Mouse (Mus musculus): ENCODE measurements at regions not wholly inside any gene's neighbourhood (a gene's known extent, or its start where the extent isn't known, plus 50 kb on each side); places are given as distances from the start of the nearest gene placed in this dataset.

- H3K36me3 ChIP-seq: no peaks in the 10 kb centered on the region
- H3K27ac ChIP-seq (replicated peaks): peak overlapping the region; percentile 59
- H3K9ac ChIP-seq: no peak overlapping the region
- ATAC-seq (ENCODE audit: extremely low read depth, insufficient number of reproducible peaks, low FRiP score, low TSS enrichment): no peak
- peaks cover 33% of the 10 kb centered on the region for H3K4me1 ChIP-seq
- no peaks in the 10 kb centered on the region for H3K27me3 ChIP-seq (replicated peaks)
- no peak overlapping the region for H3K4me2 ChIP-seq
- H3K9me3 ChIP-seq: 0 out of 2 replicates have a peak, but pooled peaks cover 4% of the 10 kb centered on the region
- 46% methylated on average over 2 of the region's 2 CpGs for WGBS
- no peak overlapping the region for H3K4me3 ChIP-seq
These were observed 122.9 kb upstream of the Magi3 start for GRCm38 (mm10) chr3:104343096-104343495.

GRCm38 (mm10) chr3:104342220-104342619, 122.0 kb upstream of the Magi3 start:
- Histone ChIP-seq H3K9ac (peak overlapping the region; percentile 40; the same call in 1 of the 2 replicates), H3K9me3 (0 out of 2 replicates have a peak, but pooled peaks cover 4% of the 10 kb centered on the region), H3K36me3 (no peaks in the 10 kb centered on the region), H3K4me3 (no peak overlapping the region), H3K27ac (replicated peaks) (peak overlapping the region; percentile 69; the same call in 1 of the 2 replicates), H3K4me1 (peaks cover 37% of the 10 kb centered on the region), H3K27me3 (replicated peaks) (no peaks in the 10 kb centered on the region), H3K4me2 (no peak overlapping the region)
- 40% methylated on average over 6 of the region's 6 CpGs for WGBS
- no peak for ATAC-seq (ENCODE audit: extremely low read depth, insufficient number of reproducible peaks, low FRiP score, low TSS enrichment)

GRCm38 (mm10) chr3:104340331-104340730, 120.2 kb upstream of the Magi3 start:
- WGBS: 73% methylated on average over 2 of the region's 2 CpGs
- no peak overlapping the region for H3K4me3 ChIP-seq
- no peak overlapping the region for H3K27ac ChIP-seq (replicated peaks)
- peaks cover 45% of the 10 kb centered on the region for H3K4me1 ChIP-seq
- no peak overlapping the region for H3K9ac ChIP-seq
- no peak overlapping the region for H3K4me2 ChIP-seq
- ATAC-seq (ENCODE audit: extremely low read depth, insufficient number of reproducible peaks, low FRiP score, low TSS enrichment): no peak
- 0 out of 2 replicates have a peak, but pooled peaks cover 4% of the 10 kb centered on the region for H3K9me3 ChIP-seq
- no peaks in the 10 kb centered on the region for H3K36me3 ChIP-seq
- H3K27me3 ChIP-seq (replicated peaks): no peaks in the 10 kb centered on the region

- H3K4me3 ChIP-seq: no peak overlapping the region
- no peak overlapping the region for H3K4me2 ChIP-seq
- H3K9ac ChIP-seq: no peak overlapping the region
- WGBS: 67% methylated on average over 5 of the region's 5 CpGs
- H3K36me3 ChIP-seq: no peaks in the 10 kb centered on the region
- H3K9me3 ChIP-seq: 0 out of 2 replicates have a peak, but pooled peaks cover 4% of the 10 kb centered on the region
- H3K27me3 ChIP-seq (replicated peaks): no peaks in the 10 kb centered on the region
- ATAC-seq (ENCODE audit: extremely low read depth, insufficient number of reproducible peaks, low FRiP score, low TSS enrichment): no peak
- no peak overlapping the region for H3K27ac ChIP-seq (replicated peaks)
- peaks cover 27% of the 10 kb centered on the region for H3K4me1 ChIP-seq
These were observed 116.7 kb upstream of the Magi3 start for GRCm38 (mm10) chr3:104336867-104337266.

- no peaks in the 10 kb centered on the region for H3K27me3 ChIP-seq (replicated peaks)
- H3K9me3 ChIP-seq: 0 out of 2 replicates have a peak, but pooled peaks cover 4% of the 10 kb centered on the region
- H3K9ac ChIP-seq: no peak overlapping the region
- no peak overlapping the region for H3K4me2 ChIP-seq
- H3K36me3 ChIP-seq: no peaks in the 10 kb centered on the region
- 30% methylated on average over 4 of the region's 4 CpGs for WGBS
- H3K4me1 ChIP-seq: peaks cover 23% of the 10 kb centered on the region
- ATAC-seq (ENCODE audit: extremely low read depth, insufficient number of reproducible peaks, low FRiP score, low TSS enrichment): no peak
- H3K4me3 ChIP-seq: no peak overlapping the region
- H3K27ac ChIP-seq (replicated peaks): no peak overlapping the region
These were observed 116.1 kb upstream of the Magi3 start for GRCm38 (mm10) chr3:104336308-104336707.

GRCm38 (mm10) chr3:104334760-104335159, 114.6 kb upstream of the Magi3 start:
- H3K36me3 ChIP-seq: no peaks in the 10 kb centered on the region
- ATAC-seq (ENCODE audit: extremely low read depth, insufficient number of reproducible peaks, low FRiP score, low TSS enrichment): no peak
- H3K27ac ChIP-seq (replicated peaks): no peak overlapping the region
- no peak overlapping the region for H3K4me3 ChIP-seq
- 76% methylated on average over 7 of the region's 7 CpGs for WGBS
- H3K27me3 ChIP-seq (replicated peaks): no peaks in the 10 kb centered on the region
- H3K9ac ChIP-seq: no peak overlapping the region
- H3K4me2 ChIP-seq: no peak overlapping the region
- H3K9me3 ChIP-seq: 0 out of 2 replicates have a peak, but pooled peaks cover 4% of the 10 kb centered on the region
- H3K4me1 ChIP-seq: peaks cover 16% of the 10 kb centered on the region

GRCm38 (mm10) chr3:104333345-104333744, 113.2 kb upstream of the Magi3 start:
- H3K36me3 ChIP-seq: no peaks in the 10 kb centered on the region
- H3K4me1 ChIP-seq: peaks cover 14% of the 10 kb centered on the region
- H3K27me3 ChIP-seq (replicated peaks): no peaks in the 10 kb centered on the region
- H3K4me3 ChIP-seq: no peak overlapping the region
- no peaks in the 10 kb centered on the region for H3K9me3 ChIP-seq
- no peak overlapping the region for H3K27ac ChIP-seq (replicated peaks)
- no peak overlapping the region for H3K4me2 ChIP-seq
- WGBS: 79% methylated on average over 10 of the region's 10 CpGs
- no peak for ATAC-seq (ENCODE audit: extremely low read depth, insufficient number of reproducible peaks, low FRiP score, low TSS enrichment)
- no peak overlapping the region for H3K9ac ChIP-seq

GRCm38 (mm10) chr3:104330646-104331045, 110.5 kb upstream of the Magi3 start:
- H3K27me3 ChIP-seq (replicated peaks): no peaks in the 10 kb centered on the region
- H3K4me1 ChIP-seq: peaks cover 9% of the 10 kb centered on the region
- H3K4me3 ChIP-seq: no peak overlapping the region
- no peak for ATAC-seq (ENCODE audit: extremely low read depth, insufficient number of reproducible peaks, low FRiP score, low TSS enrichment)
- no peaks in the 10 kb centered on the region for H3K9me3 ChIP-seq
- no peak overlapping the region for H3K4me2 ChIP-seq
- no peak overlapping the region for H3K9ac ChIP-seq
- WGBS: 57% methylated on average over 6 of the region's 6 CpGs
- no peaks in the 10 kb centered on the region for H3K36me3 ChIP-seq
- H3K27ac ChIP-seq (replicated peaks): 0 out of 2 replicates have a peak overlapping the region, but pooled peaks have one; percentile 36

- no peak for ATAC-seq (ENCODE audit: extremely low read depth, insufficient number of reproducible peaks, low FRiP score, low TSS enrichment)
- H3K9me3 ChIP-seq: no peaks in the 10 kb centered on the region
- H3K27me3 ChIP-seq (replicated peaks): no peaks in the 10 kb centered on the region
- H3K4me2 ChIP-seq: no peak overlapping the region
- H3K27ac ChIP-seq (replicated peaks): no peak overlapping the region
- no peaks in the 10 kb centered on the region for H3K36me3 ChIP-seq
- 84% methylated on average over 1 of the region's 1 CpGs for WGBS
- no peak overlapping the region for H3K9ac ChIP-seq
- no peak overlapping the region for H3K4me3 ChIP-seq
- peaks cover 25% of the 10 kb centered on the region for H3K4me1 ChIP-seq
These were observed 107.7 kb upstream of the Magi3 start for GRCm38 (mm10) chr3:104327829-104328228.

- peaks cover 28% of the 10 kb centered on the region for H3K4me1 ChIP-seq
- H3K9ac ChIP-seq: no peak overlapping the region
- no peaks in the 10 kb centered on the region for H3K9me3 ChIP-seq
- H3K27ac ChIP-seq (replicated peaks): no peak overlapping the region
- WGBS: 73% methylated on average over 12 of the region's 12 CpGs
- no peaks in the 10 kb centered on the region for H3K36me3 ChIP-seq
- ATAC-seq (ENCODE audit: extremely low read depth, insufficient number of reproducible peaks, low FRiP score, low TSS enrichment): no peak
- no peak overlapping the region for H3K4me2 ChIP-seq
- H3K27me3 ChIP-seq (replicated peaks): no peaks in the 10 kb centered on the region
- no peak overlapping the region for H3K4me3 ChIP-seq
These were observed 107.0 kb upstream of the Magi3 start for GRCm38 (mm10) chr3:104327034-104327729.

- Histone ChIP-seq H3K4me2 (no peak overlapping the region), H3K27ac (replicated peaks) (no peak overlapping the region), H3K9me3 (no peaks in the 10 kb centered on the region), H3K36me3 (no peaks in the 10 kb centered on the region), H3K9ac (no peak overlapping the region), H3K4me3 (no peak overlapping the region), H3K27me3 (replicated peaks) (no peaks in the 10 kb centered on the region), H3K4me1 (peaks cover 61% of the 10 kb centered on the region)
- ATAC-seq (ENCODE audit: extremely low read depth, insufficient number of reproducible peaks, low FRiP score, low TSS enrichment): no peak
- WGBS: 64% methylated on average over 2 of the region's 2 CpGs
These were observed 102.4 kb upstream of the Magi3 start for GRCm38 (mm10) chr3:104322591-104322990.

GRCm38 (mm10) chr3:104320404-104320803, 100.2 kb upstream of the Magi3 start:
- H3K27ac ChIP-seq (replicated peaks): peak overlapping the region; percentile 83
- no peaks in the 10 kb centered on the region for H3K27me3 ChIP-seq (replicated peaks)
- no peak for ATAC-seq (ENCODE audit: extremely low read depth, insufficient number of reproducible peaks, low FRiP score, low TSS enrichment)
- WGBS: 22% methylated on average over 4 of the region's 4 CpGs
- no peak overlapping the region for H3K4me3 ChIP-seq
- H3K9ac ChIP-seq: no peak overlapping the region
- no peaks in the 10 kb centered on the region for H3K9me3 ChIP-seq
- H3K4me1 ChIP-seq: peaks cover 60% of the 10 kb centered on the region
- H3K36me3 ChIP-seq: no peaks in the 10 kb centered on the region
- no peak overlapping the region for H3K4me2 ChIP-seq
